Mouse (Mus musculus): ENCODE results near the gene Isoc2b. TPM values are rescaled to one million over a fixed set of nuclear protein-coding genes. Genes with fewer than 3 reads are reported as not detected.

The Isoc2b gene
- polyA plus RNA-seq, 1 experiment from 2014 or later = 2.4 TPM

GRCm38 (mm10) chr7:4795767-4796433 lies 74.2 kb downstream of the Isoc2b start:
- no peak overlapping the region for H3K27ac ChIP-seq (replicated peaks; ENCODE audit: low read depth, low read length)
- no peak overlapping the region for H3K4me3 ChIP-seq (ENCODE audit: low read depth, low read length)
- H3K27me3 ChIP-seq (ENCODE audit: control insufficient read depth, insufficient read depth, low read length) = no peaks in the 10 kb centered on the region
- WGBS = 73% methylated on average over 7 of the region's 7 CpGs
- ATAC-seq (replicated peaks; ENCODE audit: insufficient number of reproducible peaks, low FRiP score, low TSS enrichment, low read depth) (no peak), DNase-seq (ENCODE audit: low spot score) (peak; percentile 62)
- no peaks in the 10 kb centered on the region for H3K9me3 ChIP-seq (replicated peaks; ENCODE audit: control insufficient read depth, low read length)
- H3K36me3 ChIP-seq (replicated peaks; ENCODE audit: control insufficient read depth, insufficient read depth, low read depth, low read length) = peaks cover 7% of the 10 kb centered on the region
- H3K4me2 ChIP-seq (ENCODE audit: low read depth, low read length) = no peak overlapping the region
- no peak overlapping the region for H3K9ac ChIP-seq (replicated peaks; ENCODE audit: low read length)
- peaks cover 3% of the 10 kb centered on the region; the same call in 1 of the 2 replicates for H3K4me1 ChIP-seq (ENCODE audit: control insufficient read depth, insufficient read depth, low read length)

Other genes with a start within 250 kb of the Isoc2b start
- gene Tmem86b, start 238.8 kb downstream of the Isoc2b start, polyA plus RNA-seq (2014; fragmentation: Nextera tagmentation; extraction: Ambion mirVana) = 0.63 and 2.5 TPM in 2 replicates
- 4.9 and 5.0 TPM in 2 replicates for gene Ppp6r1, start 211.2 kb downstream of the Isoc2b start, polyA plus RNA-seq (2014; fragmentation: Nextera tagmentation; extraction: Ambion mirVana)
- 102 and 104 TPM in 2 replicates for gene Hspbp1, start 185.2 kb downstream of the Isoc2b start, polyA plus RNA-seq (2014; fragmentation: Nextera tagmentation; extraction: Ambion mirVana)
- 2.1 and 2.3 TPM in 2 replicates for gene Brsk1, start 179.7 kb downstream of the Isoc2b start, polyA plus RNA-seq (2014; fragmentation: Nextera tagmentation; extraction: Ambion mirVana)
- not detected in 2 replicates for gene Tmem150b, start 145.0 kb downstream of the Isoc2b start, polyA plus RNA-seq (2014; fragmentation: Nextera tagmentation; extraction: Ambion mirVana)
- 55.7 and 61.6 TPM in 2 replicates for gene Kmt5c, start 130.1 kb downstream of the Isoc2b start, polyA plus RNA-seq (2014; fragmentation: Nextera tagmentation; extraction: Ambion mirVana)
- 41.6 and 42.1 TPM in 2 replicates for gene Cox6b2, start 117.2 kb downstream of the Isoc2b start, polyA plus RNA-seq (2014; fragmentation: Nextera tagmentation; extraction: Ambion mirVana)
- gene Fam71e2, start 99.0 kb downstream of the Isoc2b start, polyA plus RNA-seq (2014; fragmentation: Nextera tagmentation; extraction: Ambion mirVana) = not detected in 2 replicates
- 0.21 TPM in 1 of 2 replicates, not detected in the other for gene Il11, start 87.4 kb downstream of the Isoc2b start, polyA plus RNA-seq (2014; fragmentation: Nextera tagmentation; extraction: Ambion mirVana)
- gene Tmem190, start 87.3 kb downstream of the Isoc2b start, polyA plus RNA-seq (2014; fragmentation: Nextera tagmentation; extraction: Ambion mirVana) = not detected in 2 replicates
- gene Tmem238, start 80.6 kb downstream of the Isoc2b start, polyA plus RNA-seq (2014; fragmentation: Nextera tagmentation; extraction: Ambion mirVana) = 1.3 and 1.4 TPM in 2 replicates
- 149 and 169 TPM in 2 replicates for gene Rpl28, start 77.4 kb downstream of the Isoc2b start, polyA plus RNA-seq (2014; fragmentation: Nextera tagmentation; extraction: Ambion mirVana)
- 453 and 487 TPM in 2 replicates for gene Ube2s, start 57.7 kb downstream of the Isoc2b start, polyA plus RNA-seq (2014; fragmentation: Nextera tagmentation; extraction: Ambion mirVana)
- gene Shisa7, start 25.6 kb downstream of the Isoc2b start, polyA plus RNA-seq (2014; fragmentation: Nextera tagmentation; extraction: Ambion mirVana) = 0.72 TPM in 2 replicates
- gene Isoc2a, start 6.9 kb upstream of the Isoc2b start, polyA plus RNA-seq (2014; fragmentation: Nextera tagmentation; extraction: Ambion mirVana) = 0.70 and 0.72 TPM in 2 replicates
- 0.27 TPM in 1 of 2 replicates, not detected in the other for gene Gm36210, start 36.3 kb upstream of the Isoc2b start, polyA plus RNA-seq (2014; fragmentation: Nextera tagmentation; extraction: Ambion mirVana)
- 2.5 and 3.6 TPM in 2 replicates for gene Zfp628, start 45.0 kb upstream of the Isoc2b start, polyA plus RNA-seq (2014; fragmentation: Nextera tagmentation; extraction: Ambion mirVana)
- 2.7 and 2.8 TPM in 2 replicates for gene Nat14, start 51.8 kb upstream of the Isoc2b start, polyA plus RNA-seq (2014; fragmentation: Nextera tagmentation; extraction: Ambion mirVana)
- gene Ssc5d, start 55.5 kb upstream of the Isoc2b start, polyA plus RNA-seq (2014; fragmentation: Nextera tagmentation; extraction: Ambion mirVana) = 0.97 and 1.2 TPM in 2 replicates
- gene Sbk2, start 94.1 kb upstream of the Isoc2b start, polyA plus RNA-seq (2014; fragmentation: Nextera tagmentation; extraction: Ambion mirVana) = 0.21 TPM in 1 of 2 replicates, not detected in the other
- gene Sbk3, start 100.9 kb upstream of the Isoc2b start, polyA plus RNA-seq (2014; fragmentation: Nextera tagmentation; extraction: Ambion mirVana) = 0.06 TPM in 1 of 2 replicates, not detected in the other
- gene Zfp579, start 125.9 kb upstream of the Isoc2b start, polyA plus RNA-seq (2014; fragmentation: Nextera tagmentation; extraction: Ambion mirVana) = 25.3 and 28.4 TPM in 2 replicates
- gene Zfp524, start 144.2 kb upstream of the Isoc2b start, polyA plus RNA-seq (2014; fragmentation: Nextera tagmentation; extraction: Ambion mirVana) = 7.5 and 9.4 TPM in 2 replicates
- 42.5 and 43.0 TPM in 2 replicates for gene Fiz1, start 144.4 kb upstream of the Isoc2b start, polyA plus RNA-seq (2014; fragmentation: Nextera tagmentation; extraction: Ambion mirVana)
- 0.59 TPM in 1 of 2 replicates, not detected in the other for gene Gm44973, start 145.2 kb upstream of the Isoc2b start, polyA plus RNA-seq (2014; fragmentation: Nextera tagmentation; extraction: Ambion mirVana)
- gene Zfp865, start 150.1 kb upstream of the Isoc2b start, polyA plus RNA-seq (2014; fragmentation: Nextera tagmentation; extraction: Ambion mirVana) = 4.5 and 5.9 TPM in 2 replicates
- 14.9 and 15.1 TPM in 2 replicates for gene Ccdc106, start 150.3 kb upstream of the Isoc2b start, polyA plus RNA-seq (2014; fragmentation: Nextera tagmentation; extraction: Ambion mirVana)
- not detected in 2 replicates for gene 4632433K11Rik, start 163.9 kb upstream of the Isoc2b start, polyA plus RNA-seq (2014; fragmentation: Nextera tagmentation; extraction: Ambion mirVana)
- gene Zfp784, start 168.2 kb upstream of the Isoc2b start, polyA plus RNA-seq (2014; fragmentation: Nextera tagmentation; extraction: Ambion mirVana) = 2.7 and 3.3 TPM in 2 replicates
- gene Zfp580, start 181.3 kb upstream of the Isoc2b start, polyA plus RNA-seq (2014; fragmentation: Nextera tagmentation; extraction: Ambion mirVana) = 25.0 and 32.3 TPM in 2 replicates
- 156 and 164 TPM in 2 replicates for gene U2af2, start 191.9 kb upstream of the Isoc2b start, polyA plus RNA-seq (2014; fragmentation: Nextera tagmentation; extraction: Ambion mirVana)
- gene Epn1, start 210.0 kb upstream of the Isoc2b start, polyA plus RNA-seq (2014; fragmentation: Nextera tagmentation; extraction: Ambion mirVana) = 46.3 and 51.3 TPM in 2 replicates
- gene Rfpl4, start 246.7 kb upstream of the Isoc2b start, polyA plus RNA-seq (2014; fragmentation: Nextera tagmentation; extraction: Ambion mirVana) = not detected in 2 replicates

All from embryonic facial prominence, embryonic 11.5 days (tissue).